Mouse (Mus musculus) induced T-regulatory cell, adult 2 months (primary cell): ENCODE results near the gene Glp2r.

ENCODE experiments used
- DNase-seq: peaks from one replicate; pipeline ENCODE4 v3.0.0-alpha.2; 2012; ENCODE audit warnings: low read depth

Gene Glp2r

GRCm38 (mm10) chr11:67636201-67636600 lies 134.8 kb downstream of the Glp2r start:
- DNase-seq = no peak

- DNase-seq = no peak
Observed at GRCm38 (mm10) chr11:67633620-67634229, 137.2 kb downstream of the Glp2r start.

GRCm38 (mm10) chr11:67632906-67633305 lies 138.0 kb downstream of the Glp2r start:
- no peak for DNase-seq

GRCm38 (mm10) chr11:67628522-67628921 lies 142.4 kb downstream of the Glp2r start:
- DNase-seq = no peak

GRCm38 (mm10) chr11:67627179-67627578 lies 143.8 kb downstream of the Glp2r start:
- no peak for DNase-seq

GRCm38 (mm10) chr11:67622340-67622739 lies 148.6 kb downstream of the Glp2r start:
- DNase-seq = no peak

GRCm38 (mm10) chr11:67616557-67617239 lies 154.3 kb downstream of the Glp2r start:
- no peak for DNase-seq

- no peak for DNase-seq
Observed at GRCm38 (mm10) chr11:67612158-67612839, 158.7 kb downstream of the Glp2r start.
